Mouse (Mus musculus) stomach, postnatal 0 days (tissue): ENCODE data around the gene Bgn.

ENCODE experiments used
- CTCF ChIP-seq: IDR thresholded peaks from 2 replicates; pipeline ENCODE4 v1.5.1; 2016; ENCODE audit warnings: antibody characterized with exemption, low read depth, mild to moderate bottlenecking, moderate library complexity
- EP300 ChIP-seq: optimal IDR thresholded peaks from 2 replicates; pipeline ENCODE3; 2016; ENCODE audit warnings: antibody characterized with exemption

- TF ChIP-seq CTCF: peak; percentile 54
- no peak for TF ChIP-seq EP300
Observed at GRCm38 (mm10) chrX:73526410-73526887, 43.0 kb downstream of the Bgn start.
